Mouse (Mus musculus): ENCODE results near the gene Ugt1a8.

The Ugt1a8 gene

GRCm38 (mm10) chr1:88255466-88255857 lies 167.8 kb downstream of the Ugt1a8 start:
- in situ Hi-C loops (cut with MboI; ENCODE audit: unreplicated experiment in 2 of 2) = no loop called here

- in situ Hi-C loops (cut with MboI; ENCODE audit: unreplicated experiment in 2 of 2) = no loop called here
Observed at GRCm38 (mm10) chr1:88255989-88256754, 168.6 kb downstream of the Ugt1a8 start.

- in situ Hi-C loops (cut with MboI; ENCODE audit: unreplicated experiment in 2 of 2) = no loop called here
Observed at GRCm38 (mm10) chr1:88256886-88257663, 169.5 kb downstream of the Ugt1a8 start.

- in situ Hi-C loops (cut with MboI; ENCODE audit: unreplicated experiment in 2 of 2) = no loop called here
Observed at GRCm38 (mm10) chr1:88257681-88258080, 170.1 kb downstream of the Ugt1a8 start.

- in situ Hi-C loops (cut with MboI; ENCODE audit: unreplicated experiment in 2 of 2) = no loop called here
Observed at GRCm38 (mm10) chr1:88258361-88258760, 170.7 kb downstream of the Ugt1a8 start.

- in situ Hi-C loops (cut with MboI; ENCODE audit: unreplicated experiment in 2 of 2) = no loop called here
Observed at GRCm38 (mm10) chr1:88258881-88259642, 171.4 kb downstream of the Ugt1a8 start.

- in situ Hi-C loops (cut with MboI; ENCODE audit: unreplicated experiment in 2 of 2) = no loop called here
Observed at GRCm38 (mm10) chr1:88259643-88260024, 172.0 kb downstream of the Ugt1a8 start.

- in situ Hi-C loops (cut with MboI; ENCODE audit: unreplicated experiment in 2 of 2) = no loop called here
Observed at GRCm38 (mm10) chr1:88260114-88260513, 172.5 kb downstream of the Ugt1a8 start.

- in situ Hi-C loops (cut with MboI; ENCODE audit: unreplicated experiment in 2 of 2) = no loop called here
Observed at GRCm38 (mm10) chr1:88260604-88261377, 173.2 kb downstream of the Ugt1a8 start.

- in situ Hi-C loops (cut with MboI; ENCODE audit: unreplicated experiment in 2 of 2) = no loop called here
Observed at GRCm38 (mm10) chr1:88261706-88262105, 174.1 kb downstream of the Ugt1a8 start.

GRCm38 (mm10) chr1:88262255-88262654 lies 174.6 kb downstream of the Ugt1a8 start:
- in situ Hi-C loops (cut with MboI; ENCODE audit: unreplicated experiment in 2 of 2) = no loop called here

GRCm38 (mm10) chr1:88262961-88263360 lies 175.3 kb downstream of the Ugt1a8 start:
- in situ Hi-C loops (cut with MboI; ENCODE audit: unreplicated experiment in 2 of 2) = no loop called here

GRCm38 (mm10) chr1:88263778-88264177 lies 176.2 kb downstream of the Ugt1a8 start:
- in situ Hi-C loops (cut with MboI; ENCODE audit: unreplicated experiment in 2 of 2) = no loop called here

- in situ Hi-C loops (cut with MboI; ENCODE audit: unreplicated experiment in 2 of 2) = no loop called here
Observed at GRCm38 (mm10) chr1:88264237-88264868, 176.7 kb downstream of the Ugt1a8 start.

- in situ Hi-C loops (cut with MboI; ENCODE audit: unreplicated experiment in 2 of 2) = no loop called here
Observed at GRCm38 (mm10) chr1:88264869-88265240, 177.2 kb downstream of the Ugt1a8 start.

GRCm38 (mm10) chr1:88266123-88266522 lies 178.5 kb downstream of the Ugt1a8 start:
- in situ Hi-C loops (cut with MboI; ENCODE audit: unreplicated experiment in 2 of 2) = no loop called here

- in situ Hi-C loops (cut with MboI; ENCODE audit: unreplicated experiment in 2 of 2) = no loop called here
Observed at GRCm38 (mm10) chr1:88267489-88267888, 179.9 kb downstream of the Ugt1a8 start.

GRCm38 (mm10) chr1:88268070-88268469 lies 180.5 kb downstream of the Ugt1a8 start:
- in situ Hi-C loops (cut with MboI; ENCODE audit: unreplicated experiment in 2 of 2) = no loop called here
